Mouse (Mus musculus): ENCODE results near the gene Rnf43. TPM values are rescaled to one million over a fixed set of nuclear protein-coding genes. Genes with fewer than 3 reads are reported as not detected.
A peak's percentile ranks its signal among the peaks of the same experiment; 100 is the strongest.

Gene Rnf43
- polyA plus RNA-seq, 1 experiment from 2014 or later, result 3.8 TPM

GRCm38 (mm10) chr11:87747716-87748115 is 85.2 kb downstream of the Rnf43 start:
- H3K9me3 ChIP-seq (replicated peaks), result no peaks in the 10 kb centered on the region
- DNase-seq (no peak), ATAC-seq (ENCODE audit: low read depth) (no peak)
- H3K36me3 ChIP-seq, result peaks cover 33% of the 10 kb centered on the region
- 86% methylated on average over 7 of the region's 7 CpGs for WGBS (ENCODE audit: insufficient replicate concordance)
- peak overlapping the region; percentile 98 for H3K9ac ChIP-seq
- H3K4me3 ChIP-seq (replicated peaks), result peak overlapping the region; percentile 45
- no peaks in the 10 kb centered on the region for H3K27me3 ChIP-seq
- H3K4me2 ChIP-seq, result peak overlapping the region; percentile 88
- H3K27ac ChIP-seq, result peak overlapping the region; percentile 100
- peaks cover 75% of the 10 kb centered on the region for H3K4me1 ChIP-seq (replicated peaks)

GRCm38 (mm10) chr11:87748132-87749119 is 85.9 kb downstream of the Rnf43 start:
- Histone ChIP-seq H3K9ac (peak overlapping the region; percentile 98), H3K27me3 (no peaks in the 10 kb centered on the region)
- peak; percentile 59 for ATAC-seq (ENCODE audit: low read depth)

GRCm38 (mm10) chr11:87749192-87750042 is 86.9 kb downstream of the Rnf43 start:
- 6% methylated on average over 18 of the region's 18 CpGs for WGBS (ENCODE audit: insufficient replicate concordance)
- H3K9ac ChIP-seq, result peak overlapping the region; percentile 98

More at GRCm38 (mm10) chr11:87748132-87749119, 85.9 kb downstream of the Rnf43 start:
- Histone ChIP-seq H3K27ac (peak overlapping the region; percentile 100), H3K9me3 (replicated peaks) (no peaks in the 10 kb centered on the region), H3K4me2 (peak overlapping the region; percentile 88), H3K4me1 (replicated peaks) (peaks cover 82% of the 10 kb centered on the region), H3K4me3 (replicated peaks) (peak overlapping the region; percentile 45), H3K36me3 (peaks cover 25% of the 10 kb centered on the region)
- peak; percentile 82 for DNase-seq
- 13% methylated on average over 19 of the region's 19 CpGs for WGBS (ENCODE audit: insufficient replicate concordance)

GRCm38 (mm10) chr11:87750043-87750421 is 87.5 kb downstream of the Rnf43 start:
- DNase-seq, result peak; percentile 78
- peak overlapping the region; percentile 45 for H3K4me3 ChIP-seq (replicated peaks)
- H3K4me2 ChIP-seq, result peak overlapping the region; percentile 88

More at GRCm38 (mm10) chr11:87749192-87750042, 86.9 kb downstream of the Rnf43 start:
- peaks cover 92% of the 10 kb centered on the region for H3K4me1 ChIP-seq (replicated peaks)
- peak overlapping the region; percentile 45 for H3K4me3 ChIP-seq (replicated peaks)
- peak overlapping the region; percentile 100 for H3K27ac ChIP-seq
- peak overlapping the region; percentile 88 for H3K4me2 ChIP-seq
- no peaks in the 10 kb centered on the region for H3K9me3 ChIP-seq (replicated peaks)
- ATAC-seq (ENCODE audit: low read depth) (peak; percentile 82), DNase-seq (peak; percentile 91)
- no peaks in the 10 kb centered on the region for H3K27me3 ChIP-seq
- H3K36me3 ChIP-seq, result peaks cover 16% of the 10 kb centered on the region

GRCm38 (mm10) chr11:87750521-87750920 is 88.0 kb downstream of the Rnf43 start:
- Histone ChIP-seq H3K4me2 (peak overlapping the region; percentile 88), H3K4me3 (replicated peaks) (peak overlapping the region; percentile 45), H3K9ac (peak overlapping the region; percentile 98), H3K4me1 (replicated peaks) (peaks cover 90% of the 10 kb centered on the region), H3K9me3 (replicated peaks) (no peaks in the 10 kb centered on the region), H3K27me3 (no peaks in the 10 kb centered on the region), H3K36me3 (peaks cover 5% of the 10 kb centered on the region; the same call in 1 of the 2 replicates), H3K27ac (peak overlapping the region; percentile 100)
- DNase-seq, result no peak
- 0 out of 2 replicates have a peak, but pooled peaks have one; percentile 8 for ATAC-seq (ENCODE audit: low read depth)
- WGBS (ENCODE audit: insufficient replicate concordance), result 19% methylated on average over 3 of the region's 3 CpGs

More at GRCm38 (mm10) chr11:87750043-87750421, 87.5 kb downstream of the Rnf43 start:
- WGBS (ENCODE audit: insufficient replicate concordance), result 19% methylated on average over 11 of the region's 11 CpGs
- peak overlapping the region; percentile 98 for H3K9ac ChIP-seq
- H3K27me3 ChIP-seq, result no peaks in the 10 kb centered on the region
- ATAC-seq (ENCODE audit: low read depth), result peak; percentile 73
- peak overlapping the region; percentile 100 for H3K27ac ChIP-seq
- peaks cover 93% of the 10 kb centered on the region for H3K4me1 ChIP-seq (replicated peaks)
- H3K36me3 ChIP-seq, result peaks cover 9% of the 10 kb centered on the region
- no peaks in the 10 kb centered on the region for H3K9me3 ChIP-seq (replicated peaks)

- Histone ChIP-seq H3K4me1 (replicated peaks) (peaks cover 88% of the 10 kb centered on the region), H3K9ac (peak overlapping the region; percentile 98), H3K9me3 (replicated peaks) (no peaks in the 10 kb centered on the region), H3K36me3 (peaks cover under 1% of the 10 kb centered on the region; the same call in 1 of the 2 replicates), H3K4me3 (replicated peaks) (peak overlapping the region; percentile 45), H3K27ac (peak overlapping the region; percentile 100), H3K4me2 (peak overlapping the region; percentile 88), H3K27me3 (no peaks in the 10 kb centered on the region)
- 25% methylated on average over 8 of the region's 8 CpGs for WGBS (ENCODE audit: insufficient replicate concordance)
- DNase-seq (no peak), ATAC-seq (ENCODE audit: low read depth) (no peak)
These were observed 88.5 kb downstream of the Rnf43 start for GRCm38 (mm10) chr11:87751031-87751430.

- Histone ChIP-seq H3K9ac (peak overlapping the region; percentile 98), H3K36me3 (peaks cover 5% of the 10 kb centered on the region), H3K27me3 (no peaks in the 10 kb centered on the region), H3K27ac (peak overlapping the region; percentile 100), H3K4me1 (replicated peaks) (peaks cover 84% of the 10 kb centered on the region), H3K4me3 (replicated peaks) (peak overlapping the region; percentile 45), H3K9me3 (replicated peaks) (no peaks in the 10 kb centered on the region), H3K4me2 (peak overlapping the region; percentile 88)
- ATAC-seq (ENCODE audit: low read depth) (peak; percentile 2; the same call in 1 of the 2 replicates), DNase-seq (peak; percentile 67)
- 9% methylated on average over 4 of the region's 4 CpGs for WGBS (ENCODE audit: insufficient replicate concordance)
These were observed 89.0 kb downstream of the Rnf43 start for GRCm38 (mm10) chr11:87751491-87751966.

- H3K27me3 ChIP-seq, result no peaks in the 10 kb centered on the region
- peak overlapping the region; percentile 98 for H3K9ac ChIP-seq
- H3K4me1 ChIP-seq (replicated peaks), result peaks cover 77% of the 10 kb centered on the region
- H3K4me3 ChIP-seq (replicated peaks), result peak overlapping the region; percentile 45
- H3K27ac ChIP-seq, result peak overlapping the region; percentile 100
- ATAC-seq (ENCODE audit: low read depth) (no peak), DNase-seq (no peak)
- 21% methylated on average over 1 of the region's 1 CpGs for WGBS (ENCODE audit: insufficient replicate concordance)
- peak overlapping the region; percentile 88 for H3K4me2 ChIP-seq
- peaks cover 13% of the 10 kb centered on the region for H3K36me3 ChIP-seq
- no peaks in the 10 kb centered on the region for H3K9me3 ChIP-seq (replicated peaks)
These were observed 89.8 kb downstream of the Rnf43 start for GRCm38 (mm10) chr11:87752307-87752706.

GRCm38 (mm10) chr11:87753255-87753654 is 90.7 kb downstream of the Rnf43 start:
- H3K27ac ChIP-seq, result peak overlapping the region; percentile 100
- ATAC-seq (ENCODE audit: low read depth) (no peak), DNase-seq (no peak)
- peaks cover 74% of the 10 kb centered on the region for H3K4me1 ChIP-seq (replicated peaks)
- no peaks in the 10 kb centered on the region for H3K27me3 ChIP-seq
- H3K36me3 ChIP-seq, result peaks cover 23% of the 10 kb centered on the region
- H3K4me2 ChIP-seq, result peak overlapping the region; percentile 88
- H3K9me3 ChIP-seq (replicated peaks), result no peaks in the 10 kb centered on the region
- peak overlapping the region; percentile 98 for H3K9ac ChIP-seq
- 26% methylated on average over 8 of the region's 8 CpGs for WGBS (ENCODE audit: insufficient replicate concordance)
- peak overlapping the region; percentile 83 for H3K4me3 ChIP-seq (replicated peaks)

- Histone ChIP-seq H3K4me3 (replicated peaks) (peak overlapping the region; percentile 83), H3K4me2 (peak overlapping the region; percentile 88)
These were observed 91.5 kb downstream of the Rnf43 start for GRCm38 (mm10) chr11:87753891-87754501.

More at GRCm38 (mm10) chr11:87753891-87754501, 91.5 kb downstream of the Rnf43 start:
- DNase-seq (peak; percentile 51), ATAC-seq (ENCODE audit: low read depth) (no peak)
- Histone ChIP-seq H3K27ac (peak overlapping the region; percentile 100), H3K36me3 (peaks cover 23% of the 10 kb centered on the region), H3K9me3 (replicated peaks) (no peaks in the 10 kb centered on the region), H3K4me1 (replicated peaks) (peaks cover 71% of the 10 kb centered on the region), H3K9ac (peak overlapping the region; percentile 98), H3K27me3 (no peaks in the 10 kb centered on the region)
- 9% methylated on average over 5 of the region's 5 CpGs for WGBS (ENCODE audit: insufficient replicate concordance)

Measured in liver, embryonic 13.5 days (tissue).